In genomic region chr13:111817773-111818172, GRCm38 (mm10) we compare ENCODE assay signal across 20 mouse cellular contexts.
"Had no signal": no experiment of that assay in that cellular context is flagged by ENCODE, and none has a peak within 500 bp of the region (broad histone marks: within the 10 kb centered on the region; RNA-seq: fewer than 3 reads in every experiment).

No protein-coding gene starts in this region.

- H3K4me3 ChIP-seq: limb, embryonic 12.5 days; limb, embryonic 15.5 days; liver, embryonic 13.5 days; midbrain, embryonic 10.5 days; midbrain, embryonic 15.5 days; neural tube, embryonic 12.5 days; neural tube, embryonic 15.5 days had no signal

- H3K27ac ChIP-seq: limb, embryonic 12.5 days; limb, embryonic 15.5 days; liver, embryonic 13.5 days; midbrain, embryonic 10.5 days; midbrain, embryonic 15.5 days; neural tube, embryonic 12.5 days; neural tube, embryonic 15.5 days had no signal

- H3K27me3 ChIP-seq: limb, embryonic 12.5 days; limb, embryonic 15.5 days; liver, embryonic 13.5 days; midbrain, embryonic 15.5 days; neural tube, embryonic 12.5 days; neural tube, embryonic 15.5 days had no signal

- H3K4me2 ChIP-seq: limb, embryonic 12.5 days; limb, embryonic 15.5 days; midbrain, embryonic 15.5 days; neural tube, embryonic 12.5 days; neural tube, embryonic 15.5 days had no signal

- H3K9ac ChIP-seq: limb, embryonic 12.5 days; limb, embryonic 15.5 days; midbrain, embryonic 15.5 days; neural tube, embryonic 12.5 days; neural tube, embryonic 15.5 days had no signal

- ATAC-seq: midbrain, embryonic 15.5 days had no signal

- H3K36me3 ChIP-seq: limb, embryonic 12.5 days; limb, embryonic 15.5 days; liver, embryonic 13.5 days; midbrain, embryonic 10.5 days; midbrain, embryonic 15.5 days; neural tube, embryonic 12.5 days; neural tube, embryonic 15.5 days had no signal

- H3K4me1 ChIP-seq: limb, embryonic 12.5 days; limb, embryonic 15.5 days; midbrain, embryonic 15.5 days; neural tube, embryonic 12.5 days; neural tube, embryonic 15.5 days had no signal

- H3K9me3 ChIP-seq: limb, embryonic 15.5 days; midbrain, embryonic 10.5 days; midbrain, embryonic 15.5 days; neural tube, embryonic 12.5 days; neural tube, embryonic 15.5 days had no signal

- DNase-seq: kidney, adult 9 months; kidney, postnatal 14 days; kidney, postnatal 4 days; left cerebral cortex, postnatal 4 days; liver, embryonic 13.5 days; lung, adult 2 months; lung, postnatal 14 days; lung, postnatal 4 days; right cerebral cortex, adult 18-20 months; right cerebral cortex, postnatal 14 days; right cerebral cortex, postnatal 4 days; thymus, adult 2 months; thymus, postnatal 14 days; thymus, postnatal 4 days had no signal
